Mouse (Mus musculus) splenic B cell, adult 2 months (primary cell): ENCODE results near the gene Cmss1.

Experiments
- DNase-seq: peaks from one replicate; pipeline ENCODE4 v3.0.0-alpha.2; 2011; ENCODE audit warnings: low read depth, low spot score
- H3K27me3 ChIP-seq: 2 replicates; pipeline ENCODE4 v1.6.1; 2012; ENCODE audit warnings: mild to moderate bottlenecking, low read length, moderate library complexity, mixed read lengths; ENCODE audit not compliant: control insufficient read depth, poor library complexity, insufficient read depth, severe bottlenecking
- H3K36me3 ChIP-seq: 2 replicates; pipeline ENCODE4 v1.6.1; 2012; ENCODE audit warnings: mild to moderate bottlenecking, low read length, moderate library complexity, mixed read lengths; ENCODE audit not compliant: control insufficient read depth, poor library complexity, insufficient read depth, severe bottlenecking

Gene Cmss1

GRCm38 (mm10) chr16:57550088-57550487, 56.6 kb downstream of the Cmss1 start:
- DNase-seq, result peak; percentile 82
- Histone ChIP-seq H3K27me3 (no peaks in the 10 kb centered on the region), H3K36me3 (peaks cover 11% of the 10 kb centered on the region)

GRCm38 (mm10) chr16:57549061-57550037, 57.3 kb downstream of the Cmss1 start:
- Histone ChIP-seq H3K27me3 (no peaks in the 10 kb centered on the region), H3K36me3 (peaks cover 10% of the 10 kb centered on the region; the same call in 1 of the 2 replicates)
- DNase-seq, result peak; percentile 73

- no peak for DNase-seq
- Histone ChIP-seq H3K27me3 (no peaks in the 10 kb centered on the region), H3K36me3 (peaks cover 9% of the 10 kb centered on the region; the same call in 1 of the 2 replicates)
Observed at GRCm38 (mm10) chr16:57548608-57549007, 58.1 kb downstream of the Cmss1 start.

- H3K27me3 ChIP-seq, result no peaks in the 10 kb centered on the region
- DNase-seq, result peak; percentile 37
Observed at GRCm38 (mm10) chr16:57546355-57546754, 60.3 kb downstream of the Cmss1 start.

GRCm38 (mm10) chr16:57544441-57544840, 62.2 kb downstream of the Cmss1 start:
- H3K36me3 ChIP-seq, result no peaks in the 10 kb centered on the region
- no peaks in the 10 kb centered on the region for H3K27me3 ChIP-seq
- no peak for DNase-seq

More at GRCm38 (mm10) chr16:57546355-57546754, 60.3 kb downstream of the Cmss1 start:
- H3K36me3 ChIP-seq, result no peaks in the 10 kb centered on the region; the same call in 1 of the 2 replicates

GRCm38 (mm10) chr16:57543243-57543642, 63.4 kb downstream of the Cmss1 start:
- no peaks in the 10 kb centered on the region for H3K27me3 ChIP-seq
- no peaks in the 10 kb centered on the region for H3K36me3 ChIP-seq
- DNase-seq, result no peak

GRCm38 (mm10) chr16:57536511-57536910, 70.2 kb downstream of the Cmss1 start:
- no peaks in the 10 kb centered on the region for H3K27me3 ChIP-seq
- peak; percentile 64 for DNase-seq
- no peaks in the 10 kb centered on the region for H3K36me3 ChIP-seq

GRCm38 (mm10) chr16:57534811-57535210, 71.9 kb downstream of the Cmss1 start:
- no peaks in the 10 kb centered on the region for H3K36me3 ChIP-seq
- DNase-seq, result no peak
- H3K27me3 ChIP-seq, result no peaks in the 10 kb centered on the region

- peak; percentile 63 for DNase-seq
- no peaks in the 10 kb centered on the region for H3K27me3 ChIP-seq
- no peaks in the 10 kb centered on the region for H3K36me3 ChIP-seq
Observed at GRCm38 (mm10) chr16:57534365-57534764, 72.3 kb downstream of the Cmss1 start.

GRCm38 (mm10) chr16:57532081-57532493, 74.6 kb downstream of the Cmss1 start:
- H3K36me3 ChIP-seq, result no peaks in the 10 kb centered on the region
- H3K27me3 ChIP-seq, result no peaks in the 10 kb centered on the region
- DNase-seq, result no peak

- H3K27me3 ChIP-seq, result no peaks in the 10 kb centered on the region
- no peaks in the 10 kb centered on the region for H3K36me3 ChIP-seq
- no peak for DNase-seq
Observed at GRCm38 (mm10) chr16:57530547-57530946, 76.1 kb downstream of the Cmss1 start.

- DNase-seq, result peak; percentile 14
- Histone ChIP-seq H3K36me3 (no peaks in the 10 kb centered on the region), H3K27me3 (no peaks in the 10 kb centered on the region)
Observed at GRCm38 (mm10) chr16:57528457-57528856, 78.2 kb downstream of the Cmss1 start.

- H3K36me3 ChIP-seq, result no peaks in the 10 kb centered on the region
- H3K27me3 ChIP-seq, result no peaks in the 10 kb centered on the region
- no peak for DNase-seq
Observed at GRCm38 (mm10) chr16:57526893-57527292, 79.8 kb downstream of the Cmss1 start.

- Histone ChIP-seq H3K27me3 (no peaks in the 10 kb centered on the region), H3K36me3 (no peaks in the 10 kb centered on the region)
- DNase-seq, result no peak
Observed at GRCm38 (mm10) chr16:57525476-57525875, 81.2 kb downstream of the Cmss1 start.

- Histone ChIP-seq H3K36me3 (no peaks in the 10 kb centered on the region), H3K27me3 (no peaks in the 10 kb centered on the region)
- no peak for DNase-seq
Observed at GRCm38 (mm10) chr16:57525046-57525445, 81.6 kb downstream of the Cmss1 start.
